Mouse (Mus musculus): Measurements from ENCODE around the gene Syt11.

DNA sequence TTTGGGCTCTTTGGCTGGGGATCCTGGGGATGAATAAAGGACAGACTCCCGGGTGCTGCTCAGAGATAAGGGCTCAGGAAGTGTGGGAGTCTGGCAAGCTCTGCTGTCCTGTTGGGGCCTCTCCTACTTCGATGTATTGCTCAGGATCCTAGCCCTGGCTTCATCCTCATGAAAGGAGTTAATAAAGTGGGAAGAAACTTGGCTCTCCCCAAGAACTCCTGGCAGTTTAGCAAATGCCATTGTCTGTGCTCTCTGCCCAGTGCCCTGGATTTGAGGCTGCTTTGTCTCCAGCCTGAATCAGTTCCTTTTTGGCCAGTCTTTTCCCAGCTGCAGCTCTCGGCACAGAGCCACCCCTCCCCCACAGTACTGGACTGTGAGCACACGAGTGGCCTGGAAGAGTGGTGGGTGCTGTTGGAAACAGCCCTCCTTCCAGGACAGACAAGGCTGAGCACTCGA, 16.9 kb downstream of the Syt11 start:
- TF ChIP-seq CTCF (IDR thresholded peaks at IDR 0.05; ENCODE audit: low read depth, low read length) (no peak), POLR2A (IDR thresholded peaks at IDR 0.05; ENCODE audit: insufficient read depth, low read length) (no peak), EP300 (IDR thresholded peaks at IDR 0.05; ENCODE audit: insufficient read depth, low read depth, low read length) (no peak)
